Mouse (Mus musculus): ENCODE measurements at regions not wholly inside any gene's neighbourhood (a gene's known extent, or its start where the extent isn't known, plus 50 kb on each side); places are given as distances from the start of the nearest gene placed in this dataset.

GRCm38 (mm10) chr19:15802641-15803040 is 144.5 kb downstream of the Psat1 start:
- Histone ChIP-seq H3K4me3 (ENCODE audit: low read length) (no peak overlapping the region), H3K36me3 (ENCODE audit: control insufficient read depth, insufficient read depth, low read length) (no peaks in the 10 kb centered on the region), H3K9me3 (ENCODE audit: control insufficient read depth, low read length) (no peaks in the 10 kb centered on the region), H3K27me3 (ENCODE audit: control insufficient read depth, insufficient read depth, low read length) (no peaks in the 10 kb centered on the region), H3K9ac (ENCODE audit: low read depth, low read length) (no peak overlapping the region), H3K4me1 (ENCODE audit: control insufficient read depth, insufficient read depth, low read length) (peaks cover 9% of the 10 kb centered on the region; the same call in 1 of the 2 replicates), H3K27ac (ENCODE audit: low read depth, low read length) (no peak overlapping the region), H3K4me2 (replicated peaks; ENCODE audit: low read depth, low read length) (no peak overlapping the region)
- WGBS: 74% methylated on average over 5 of the region's 5 CpGs
- no peak for ATAC-seq (ENCODE audit: low FRiP score, low TSS enrichment)

GRCm38 (mm10) chr19:15801811-15802486 is 145.2 kb downstream of the Psat1 start:
- Histone ChIP-seq H3K4me1 (ENCODE audit: control insufficient read depth, insufficient read depth, low read length) (peaks cover 9% of the 10 kb centered on the region; the same call in 1 of the 2 replicates), H3K4me2 (replicated peaks; ENCODE audit: low read depth, low read length) (peak overlapping the region; percentile 47), H3K9me3 (ENCODE audit: control insufficient read depth, low read length) (no peaks in the 10 kb centered on the region), H3K4me3 (ENCODE audit: low read length) (peak overlapping the region; percentile 29), H3K36me3 (ENCODE audit: control insufficient read depth, insufficient read depth, low read length) (no peaks in the 10 kb centered on the region), H3K27me3 (ENCODE audit: control insufficient read depth, insufficient read depth, low read length) (no peaks in the 10 kb centered on the region), H3K9ac (ENCODE audit: low read depth, low read length) (no peak overlapping the region), H3K27ac (ENCODE audit: low read depth, low read length) (no peak overlapping the region)
- ATAC-seq (ENCODE audit: low FRiP score, low TSS enrichment): peak; percentile 70
- WGBS: 7% methylated on average over 17 of the region's 17 CpGs

- peaks cover 9% of the 10 kb centered on the region; the same call in 1 of the 2 replicates for H3K4me1 ChIP-seq (ENCODE audit: control insufficient read depth, insufficient read depth, low read length)
- no peaks in the 10 kb centered on the region for H3K36me3 ChIP-seq (ENCODE audit: control insufficient read depth, insufficient read depth, low read length)
- WGBS: 23% methylated on average over 16 of the region's 16 CpGs
- 0 out of 2 replicates have a peak overlapping the region, but pooled peaks have one; percentile 7 for H3K9ac ChIP-seq (ENCODE audit: low read depth, low read length)
- H3K27me3 ChIP-seq (ENCODE audit: control insufficient read depth, insufficient read depth, low read length): no peaks in the 10 kb centered on the region
- peak overlapping the region; percentile 47 for H3K4me2 ChIP-seq (replicated peaks; ENCODE audit: low read depth, low read length)
- H3K27ac ChIP-seq (ENCODE audit: low read depth, low read length): peak overlapping the region; percentile 52; the same call in 1 of the 2 replicates
- H3K4me3 ChIP-seq (ENCODE audit: low read length): peak overlapping the region; percentile 29
- peak; percentile 75; the same call in 1 of the 2 replicates for ATAC-seq (ENCODE audit: low FRiP score, low TSS enrichment)
- H3K9me3 ChIP-seq (ENCODE audit: control insufficient read depth, low read length): no peaks in the 10 kb centered on the region
These were observed 146.1 kb downstream of the Psat1 start for GRCm38 (mm10) chr19:15800856-15801706.

GRCm38 (mm10) chr19:15796466-15796865 is 150.7 kb downstream of the Psat1 start:
- WGBS: 15% methylated on average over 4 of the region's 4 CpGs
- no peaks in the 10 kb centered on the region for H3K9me3 ChIP-seq (ENCODE audit: control insufficient read depth, low read length)
- H3K4me1 ChIP-seq (ENCODE audit: control insufficient read depth, insufficient read depth, low read length): peaks cover 9% of the 10 kb centered on the region; the same call in 1 of the 2 replicates
- H3K27me3 ChIP-seq (ENCODE audit: control insufficient read depth, insufficient read depth, low read length): 0 out of 2 replicates have a peak, but pooled peaks cover 5% of the 10 kb centered on the region
- H3K36me3 ChIP-seq (ENCODE audit: control insufficient read depth, insufficient read depth, low read length): no peaks in the 10 kb centered on the region
- no peak overlapping the region for H3K4me2 ChIP-seq (replicated peaks; ENCODE audit: low read depth, low read length)
- no peak overlapping the region for H3K9ac ChIP-seq (ENCODE audit: low read depth, low read length)
- peak; percentile 44; the same call in 1 of the 2 replicates for ATAC-seq (ENCODE audit: low FRiP score, low TSS enrichment)
- H3K27ac ChIP-seq (ENCODE audit: low read depth, low read length): no peak overlapping the region
- H3K4me3 ChIP-seq (ENCODE audit: low read length): no peak overlapping the region

- Histone ChIP-seq H3K27me3 (ENCODE audit: control insufficient read depth, insufficient read depth, low read length) (0 out of 2 replicates have a peak, but pooled peaks cover 5% of the 10 kb centered on the region), H3K4me1 (ENCODE audit: control insufficient read depth, insufficient read depth, low read length) (0 out of 2 replicates have a peak, but pooled peaks cover 7% of the 10 kb centered on the region), H3K9me3 (ENCODE audit: control insufficient read depth, low read length) (no peaks in the 10 kb centered on the region), H3K9ac (ENCODE audit: low read depth, low read length) (no peak overlapping the region), H3K4me3 (ENCODE audit: low read length) (no peak overlapping the region), H3K36me3 (ENCODE audit: control insufficient read depth, insufficient read depth, low read length) (no peaks in the 10 kb centered on the region), H3K27ac (ENCODE audit: low read depth, low read length) (no peak overlapping the region), H3K4me2 (replicated peaks; ENCODE audit: low read depth, low read length) (no peak overlapping the region)
- 72% methylated on average over 4 of the region's 4 CpGs for WGBS
- ATAC-seq (ENCODE audit: low FRiP score, low TSS enrichment): no peak
These were observed 155.2 kb downstream of the Psat1 start for GRCm38 (mm10) chr19:15791942-15792341.

- H3K9me3 ChIP-seq (ENCODE audit: control insufficient read depth, low read length): no peaks in the 10 kb centered on the region
- H3K4me1 ChIP-seq (ENCODE audit: control insufficient read depth, insufficient read depth, low read length): 0 out of 2 replicates have a peak, but pooled peaks cover 7% of the 10 kb centered on the region
- no peak for ATAC-seq (ENCODE audit: low FRiP score, low TSS enrichment)
- H3K27me3 ChIP-seq (ENCODE audit: control insufficient read depth, insufficient read depth, low read length): 0 out of 2 replicates have a peak, but pooled peaks cover 5% of the 10 kb centered on the region
- WGBS: 34% methylated on average over 12 of the region's 12 CpGs
- H3K4me2 ChIP-seq (replicated peaks; ENCODE audit: low read depth, low read length): peak overlapping the region; percentile 17; the same call in 1 of the 2 replicates
- H3K4me3 ChIP-seq (ENCODE audit: low read length): no peak overlapping the region
- H3K27ac ChIP-seq (ENCODE audit: low read depth, low read length): no peak overlapping the region
- no peaks in the 10 kb centered on the region for H3K36me3 ChIP-seq (ENCODE audit: control insufficient read depth, insufficient read depth, low read length)
- H3K9ac ChIP-seq (ENCODE audit: low read depth, low read length): no peak overlapping the region
These were observed 155.7 kb downstream of the Psat1 start for GRCm38 (mm10) chr19:15791264-15791913.

- 0 out of 2 replicates have a peak, but pooled peaks cover 5% of the 10 kb centered on the region for H3K27me3 ChIP-seq (ENCODE audit: control insufficient read depth, insufficient read depth, low read length)
- H3K9ac ChIP-seq (ENCODE audit: low read depth, low read length): no peak overlapping the region
- no peaks in the 10 kb centered on the region for H3K36me3 ChIP-seq (ENCODE audit: control insufficient read depth, insufficient read depth, low read length)
- no peak overlapping the region for H3K4me3 ChIP-seq (ENCODE audit: low read length)
- H3K9me3 ChIP-seq (ENCODE audit: control insufficient read depth, low read length): no peaks in the 10 kb centered on the region
- H3K4me1 ChIP-seq (ENCODE audit: control insufficient read depth, insufficient read depth, low read length): 0 out of 2 replicates have a peak, but pooled peaks cover 7% of the 10 kb centered on the region
- H3K4me2 ChIP-seq (replicated peaks; ENCODE audit: low read depth, low read length): peak overlapping the region; percentile 17; the same call in 1 of the 2 replicates
- H3K27ac ChIP-seq (ENCODE audit: low read depth, low read length): no peak overlapping the region
- peak; percentile 46; the same call in 1 of the 2 replicates for ATAC-seq (ENCODE audit: low FRiP score, low TSS enrichment)
- 24% methylated on average over 13 of the region's 13 CpGs for WGBS
These were observed 156.4 kb downstream of the Psat1 start for GRCm38 (mm10) chr19:15790620-15791263.

- Histone ChIP-seq H3K9me3 (ENCODE audit: control insufficient read depth, low read length) (no peaks in the 10 kb centered on the region), H3K27me3 (ENCODE audit: control insufficient read depth, insufficient read depth, low read length) (0 out of 2 replicates have a peak, but pooled peaks cover 5% of the 10 kb centered on the region), H3K36me3 (ENCODE audit: control insufficient read depth, insufficient read depth, low read length) (no peaks in the 10 kb centered on the region), H3K4me1 (ENCODE audit: control insufficient read depth, insufficient read depth, low read length) (0 out of 2 replicates have a peak, but pooled peaks cover 7% of the 10 kb centered on the region), H3K4me2 (replicated peaks; ENCODE audit: low read depth, low read length) (no peak overlapping the region), H3K4me3 (ENCODE audit: low read length) (no peak overlapping the region), H3K9ac (ENCODE audit: low read depth, low read length) (no peak overlapping the region), H3K27ac (ENCODE audit: low read depth, low read length) (no peak overlapping the region)
- 50% methylated on average over 5 of the region's 5 CpGs for WGBS
- no peak for ATAC-seq (ENCODE audit: low FRiP score, low TSS enrichment)
These were observed 157.4 kb downstream of the Psat1 start for GRCm38 (mm10) chr19:15789741-15790140.
